Mouse (Mus musculus): ENCODE measurements around the gene Apopt1.

- TF ChIP-seq CTCF (IDR thresholded peaks at IDR 0.05; ENCODE audit: low read depth, low read length), result no peak
- TF ChIP-seq POLR2A (IDR thresholded peaks at IDR 0.05; ENCODE audit: extremely low read depth, insufficient read depth, low read length), result no peak
Measured at GRCm38 (mm10) chr12:111787015-111787414, 74.0 kb downstream of the Apopt1 start.

Measured in liver, adult 2 months (tissue).